8 mouse cellular contexts compared by ENCODE assay signal in genomic region chr2:27426406-27426854, GRCm38 (mm10). TPM values are rescaled to one million over a fixed set of nuclear protein-coding genes. Genes with fewer than 3 reads are reported as not detected.
DNase-seq lines count a peak whose midpoint lies in the region; ATAC-seq and TF ChIP-seq lines count a peak whose summit lies in the region.

No protein-coding gene starts in this region.

- TF ChIP-seq CTCF in layer of hippocampus, adult 2 months (conservative IDR thresholded peaks at IDR 0.05), result no peak
- no peak for TF ChIP-seq CTCF in kidney, adult 2 months (conservative IDR thresholded peaks at IDR 0.05; ENCODE audit: insufficient read depth, insufficient read length, low read depth, low read length)

- peak; percentile 7 for ATAC-seq in forebrain, embryonic 13.5 days
- peak; percentile 49 for ATAC-seq in lung, embryonic 16.5 days (ENCODE audit: low read depth)

- H3K4me2 ChIP-seq in forebrain, embryonic 13.5 days, result peak overlapping the region; percentile 97
- peak overlapping the region; percentile 98 for H3K4me2 ChIP-seq in lung, embryonic 16.5 days (ENCODE audit: low read depth, low read length)

- H3K4me1 ChIP-seq in forebrain, embryonic 13.5 days, result peaks cover 54% of the 10 kb centered on the region
- peaks cover 12% of the 10 kb centered on the region; the same call in 1 of the 2 replicates for H3K4me1 ChIP-seq in kidney, adult 2 months (ENCODE audit: control insufficient read depth, insufficient read depth, low read length)
- H3K4me1 ChIP-seq in lung, embryonic 16.5 days (replicated peaks; ENCODE audit: control insufficient read depth, insufficient read depth, low read length), result peaks cover 46% of the 10 kb centered on the region

- no peaks in the 10 kb centered on the region for H3K36me3 ChIP-seq in forebrain, embryonic 13.5 days (ENCODE audit: poor library complexity, severe bottlenecking)
- H3K36me3 ChIP-seq in kidney, adult 2 months (ENCODE audit: control insufficient read depth, insufficient read depth, low read length), result no peaks in the 10 kb centered on the region
- no peaks in the 10 kb centered on the region for H3K36me3 ChIP-seq in lung, embryonic 16.5 days (ENCODE audit: control insufficient read depth, insufficient read depth, low read length)

- peak overlapping the region; percentile 76 for H3K4me3 ChIP-seq in layer of hippocampus, adult 2 months
- H3K4me3 ChIP-seq in forebrain, embryonic 13.5 days, result peak overlapping the region; percentile 90
- peak overlapping the region; percentile 63 for H3K4me3 ChIP-seq in kidney, adult 2 months (ENCODE audit: insufficient read depth, low read depth, low read length)
- peak overlapping the region; percentile 93 for H3K4me3 ChIP-seq in lung, embryonic 16.5 days (ENCODE audit: low read length)

- under 1% methylated on average over 48 of the region's 64 CpGs for WGBS in forebrain, embryonic 13.5 days
- WGBS in kidney, adult 2 months, result 2% methylated on average over 62 of the region's 64 CpGs
- WGBS in lung, embryonic 16.5 days, result 0% methylated on average over 48 of the region's 64 CpGs

- peak overlapping the region; percentile 65; the same call in 1 of the 2 replicates for H3K27ac ChIP-seq in layer of hippocampus, adult 2 months
- peak overlapping the region; percentile 80 for H3K27ac ChIP-seq in forebrain, embryonic 13.5 days
- H3K27ac ChIP-seq in kidney, adult 2 months (ENCODE audit: insufficient read depth, low read depth, low read length), result peak overlapping the region; percentile 44
- H3K27ac ChIP-seq in lung, embryonic 16.5 days (ENCODE audit: low read length), result peak overlapping the region; percentile 82

- H3K27me3 ChIP-seq in forebrain, embryonic 13.5 days, result no peaks in the 10 kb centered on the region
- H3K27me3 ChIP-seq in kidney, adult 2 months (replicated peaks; ENCODE audit: control insufficient read depth, insufficient read depth, low read length), result no peaks in the 10 kb centered on the region
- no peaks in the 10 kb centered on the region for H3K27me3 ChIP-seq in lung, embryonic 16.5 days (ENCODE audit: control insufficient read depth, insufficient read depth, low read depth, low read length)

- DNase-seq in layer of hippocampus, adult 2 months (ENCODE audit: low spot score in 2 of 2), result no peak
- DNase-seq in layer of hippocampus, adult 18-20 months (ENCODE audit: low spot score in 2 of 2), result no peak
- DNase-seq in adrenal gland, adult 8-10 months, result peak; percentile 68
- DNase-seq in kidney, adult 2 months, result peak; percentile 89
- DNase-seq in T-cell, adult 2 months (ENCODE audit: low spot score), result no peak
- DNase-seq in layer of hippocampus, adult 9-10 months (ENCODE audit: low spot score), result no peak

- H3K9me3 ChIP-seq in forebrain, embryonic 13.5 days (replicated peaks), result no peaks in the 10 kb centered on the region
- no peaks in the 10 kb centered on the region for H3K9me3 ChIP-seq in lung, embryonic 16.5 days (ENCODE audit: control insufficient read depth, low read length)

- H3K9ac ChIP-seq in forebrain, embryonic 13.5 days, result peak overlapping the region; percentile 95
- peak overlapping the region; percentile 91 for H3K9ac ChIP-seq in lung, embryonic 16.5 days (ENCODE audit: low read length)

- no peak for TF ChIP-seq POLR2A in kidney, adult 2 months (IDR thresholded peaks at IDR 0.05; ENCODE audit: low read depth, low read length)

RNA-seq across cellular contexts. Expression of gene Vav2, which starts 0.4 kb away (rescaled TPM):
- 10 to 100 TPM; 10.9 to 11.0 TPM for total RNA-seq in layer of hippocampus, adult 2 months (2021)
- 1 to 10 TPM; 7.8 to 9.2 TPM for total RNA-seq in layer of hippocampus, adult 18-20 months (2021)
- total RNA-seq in adrenal gland, adult 8-10 months (2022), result 10 to 100 TPM; 23.4 to 55.4 (median 39.0) TPM
- 8.7 and 8.8 TPM in 2 replicates for polyA plus RNA-seq in forebrain, embryonic 13.5 days (2015; fragmentation: Nextera tagmentation; extraction: Ambion mirVana)
- polyA plus RNA-seq in kidney, adult 2 months (2012; rRNA removed), result 28.1 and 30.3 TPM in 2 replicates
- 8.6 and 8.7 TPM in 2 replicates for polyA plus RNA-seq in lung, embryonic 16.5 days (2015; fragmentation: Nextera tagmentation; extraction: Ambion mirVana)

RNA-seq across cellular contexts. Expression of gene Brd3os, which starts 15.7 kb away (rescaled TPM):
- 10 to 100 TPM; 23.6 to 24.5 TPM for total RNA-seq in layer of hippocampus, adult 2 months (2021)
- total RNA-seq in layer of hippocampus, adult 18-20 months (2021), result 10 to 100 TPM; 21.6 to 24.3 TPM
- total RNA-seq in adrenal gland, adult 8-10 months (2022), result 10 to 100 TPM in 3 of 4 experiments, 1 to 10 TPM in 1; 9.3 to 21.5 (median 15.3) TPM
- polyA plus RNA-seq in forebrain, embryonic 13.5 days (2015; fragmentation: Nextera tagmentation; extraction: Ambion mirVana), result 19.3 and 25.1 TPM in 2 replicates
- polyA plus RNA-seq in kidney, adult 2 months (2012; rRNA removed), result 11.6 and 15.1 TPM in 2 replicates
- 7.6 and 7.9 TPM in 2 replicates for polyA plus RNA-seq in lung, embryonic 16.5 days (2015; fragmentation: Nextera tagmentation; extraction: Ambion mirVana)

Comparison
In these comparisons a context has a peak if more than half of its experiments do, and no peak if none do; other contexts are left out.
1. DNase-seq: peak in adrenal gland, adult 8-10 months (single experiment) and kidney, adult 2 months (single experiment); none in layer of hippocampus, adult 2 months (0 of 2), layer of hippocampus, adult 18-20 months (0 of 2), T-cell, adult 2 months (single experiment) and layer of hippocampus, adult 9-10 months (single experiment).
2. Peak in every context shown above with its lines, with median percentiles within 50 percentile points of each other: H3K27ac ChIP-seq and H3K4me3 ChIP-seq.